Mouse (Mus musculus) lung, postnatal 14 days (tissue): ENCODE measurements around the gene Jak1.
A peak's percentile ranks its signal among the peaks of the same experiment; 100 is the strongest.

ENCODE experiments used
- DNase-seq: peaks from one replicate; pipeline ENCODE4 v3.0.0; 2021

Jak1 gene

DNA sequence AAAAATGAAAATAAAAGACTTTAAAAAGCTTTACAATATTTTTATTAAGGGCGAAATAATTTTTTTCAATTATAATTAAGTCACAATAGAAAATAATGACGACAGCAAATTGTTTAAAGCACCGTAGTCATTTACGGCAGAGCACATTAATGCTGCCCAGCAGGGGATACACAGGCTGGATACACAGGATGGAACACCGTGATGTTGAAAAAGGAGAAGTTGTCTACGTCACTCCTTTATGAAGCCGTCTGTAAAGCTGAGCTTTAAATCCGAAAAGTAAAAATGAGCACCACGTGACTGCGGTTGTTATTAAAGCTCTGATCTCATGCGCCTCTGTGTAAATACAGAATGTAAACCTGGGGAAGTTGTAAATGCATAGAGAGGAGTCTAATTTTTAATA, 127.1 kb downstream of the Jak1 start:
- DNase-seq, result no peak

DNA sequence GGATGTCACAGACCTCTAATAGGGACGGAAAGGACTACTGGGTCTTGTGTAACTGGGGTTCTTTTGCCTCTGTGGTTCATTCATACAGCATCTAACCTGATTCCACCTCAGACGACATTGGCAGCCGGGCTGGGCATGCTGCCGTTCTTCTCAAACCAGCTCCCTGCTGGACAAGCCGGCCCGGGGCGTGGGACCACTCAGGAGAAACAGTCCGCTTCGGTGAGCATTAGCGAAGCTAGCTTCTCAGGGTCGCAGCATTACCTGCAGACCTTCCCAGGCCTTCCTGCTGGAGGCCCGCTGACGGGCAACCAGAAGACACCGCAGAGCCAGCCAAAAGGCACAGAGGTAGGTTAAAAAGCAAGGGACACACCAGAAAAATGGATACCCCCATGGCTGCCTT, 129.2 kb downstream of the Jak1 start:
- no peak for DNase-seq

- DNase-seq, result no peak
Measured at GRCm38 (mm10) chr4:101135013-101135412, 130.1 kb downstream of the Jak1 start.

GRCm38 (mm10) chr4:101121002-101121401, 144.1 kb downstream of the Jak1 start:
- DNase-seq, result peak; percentile 12

DNA sequence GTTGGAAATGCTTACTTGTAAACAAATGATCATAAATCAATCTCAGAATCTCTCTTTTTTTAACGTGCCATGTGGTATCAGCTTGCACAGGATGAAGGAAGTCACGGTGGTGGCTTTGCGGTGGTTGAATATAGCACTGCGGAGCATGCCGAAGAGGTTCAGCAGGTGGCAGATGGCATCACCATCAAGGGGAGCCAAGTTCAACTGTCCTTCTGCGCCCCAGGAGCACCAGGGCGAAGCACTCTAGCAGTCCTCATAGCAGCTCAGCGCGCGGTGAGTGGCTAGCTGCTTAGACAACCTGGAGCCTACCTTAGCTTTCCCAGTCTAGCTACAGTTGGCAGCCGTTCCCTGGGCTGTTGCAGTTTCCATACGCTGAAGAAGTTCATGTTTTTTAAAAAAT, 158.0 kb downstream of the Jak1 start:
- no peak for DNase-seq
